Mouse (Mus musculus): ENCODE results near the gene Qtrt1.

Gene Qtrt1

GRCm38 (mm10) chr9:21419646-21420045 is 8.0 kb downstream of the Qtrt1 start:
- DNase-seq (ENCODE audit: low spot score in 2 of 2), result no peak

DNA sequence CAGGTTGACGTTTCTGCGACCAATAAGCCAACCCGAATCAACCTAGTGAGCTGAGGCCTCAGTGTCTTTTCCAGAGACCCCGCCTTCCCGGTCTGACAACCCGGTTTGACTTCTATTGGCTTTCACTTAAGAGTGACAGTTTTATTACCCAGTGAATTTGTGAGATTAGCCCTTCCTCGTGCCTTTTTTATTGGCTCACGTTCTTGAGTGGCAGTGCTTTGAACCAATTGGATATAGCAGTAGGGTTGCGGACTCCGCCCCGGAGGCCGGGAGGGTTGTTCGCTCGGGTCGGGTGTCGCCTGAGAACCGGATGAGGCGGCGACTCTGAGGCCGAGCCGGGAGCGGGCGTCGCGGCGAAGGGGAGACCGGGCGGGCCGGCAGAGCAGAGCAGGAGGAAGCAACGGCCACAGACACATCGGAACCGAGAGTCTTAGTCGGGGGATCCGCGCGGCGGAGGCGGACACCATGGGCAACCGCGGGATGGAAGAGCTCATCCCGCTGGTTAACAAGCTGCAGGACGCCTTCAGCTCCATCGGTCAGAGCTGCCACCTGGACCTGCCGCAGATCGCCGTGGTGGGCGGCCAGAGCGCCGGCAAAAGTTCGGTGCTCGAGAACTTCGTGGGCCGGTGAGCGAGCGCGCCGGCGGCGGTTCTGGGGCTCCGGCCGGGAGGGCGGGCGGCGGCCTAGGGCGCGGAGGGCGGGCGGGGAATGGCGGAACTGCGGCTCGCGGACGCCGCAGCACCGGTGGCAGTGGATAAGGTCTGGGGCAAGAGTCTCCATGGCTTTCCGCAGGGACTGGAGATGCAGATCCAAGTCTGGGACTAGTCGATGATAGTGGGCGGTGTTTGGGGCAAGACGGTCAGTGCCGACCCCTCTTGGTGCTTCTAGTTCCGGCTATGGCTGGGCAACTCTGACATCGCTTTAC is 13.3 kb downstream of the Qtrt1 start, which contains the start of gene Dnm2:
Gene Dnm2, plus strand, starts transcription at position 278 of the 925 bp plus-strand sequence.
- DNase-seq (ENCODE audit: low spot score in 2 of 2), result peak; percentile 99

DNA sequence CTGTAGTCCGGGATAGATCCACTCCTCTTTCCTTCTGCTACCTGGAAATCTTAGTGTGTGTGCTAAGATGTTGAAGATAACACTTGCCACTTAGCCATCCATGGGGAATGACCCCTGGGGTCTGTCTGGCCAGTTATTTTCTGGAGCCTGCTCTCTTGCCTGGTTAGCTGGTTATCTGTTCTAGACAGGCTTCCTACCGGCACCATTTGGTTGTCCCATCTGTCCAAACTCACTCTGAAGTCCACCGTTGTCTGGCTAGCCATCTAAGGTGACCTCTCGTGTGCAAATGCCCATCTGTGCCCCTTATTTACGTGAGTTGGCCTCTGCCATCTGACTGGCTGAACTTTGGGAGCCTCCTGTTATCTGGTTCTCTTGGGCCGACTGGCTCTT is 13.9 kb downstream of the Qtrt1 start:
- no peak for DNase-seq (ENCODE audit: low spot score in 2 of 2)

- DNase-seq (ENCODE audit: low spot score in 2 of 2), result no peak
Measured at GRCm38 (mm10) chr9:21426013-21426412, 14.4 kb downstream of the Qtrt1 start.

DNA sequence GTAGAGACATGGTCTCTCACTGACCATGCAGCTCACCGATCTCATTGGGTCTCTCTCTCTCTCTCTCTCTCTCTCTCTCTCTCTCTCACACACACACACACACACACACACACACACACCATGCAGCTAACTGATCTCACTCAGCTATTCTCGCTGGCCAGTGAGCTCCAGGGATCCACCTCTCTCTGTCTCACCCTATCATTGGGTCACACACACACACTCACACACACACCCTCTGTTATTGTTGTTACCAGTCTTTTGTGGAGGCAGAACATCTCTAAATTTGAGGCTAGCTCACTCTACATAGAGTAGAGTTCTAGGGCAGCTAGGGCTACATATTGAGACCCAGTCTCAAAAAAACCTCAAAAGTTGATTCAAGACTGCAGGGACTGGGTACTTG is 14.9 kb downstream of the Qtrt1 start:
- DNase-seq (ENCODE audit: low spot score in 2 of 2), result no peak

GRCm38 (mm10) chr9:21427773-21428172 is 16.1 kb downstream of the Qtrt1 start:
- no peak for DNase-seq (ENCODE audit: low spot score in 2 of 2)

DNA sequence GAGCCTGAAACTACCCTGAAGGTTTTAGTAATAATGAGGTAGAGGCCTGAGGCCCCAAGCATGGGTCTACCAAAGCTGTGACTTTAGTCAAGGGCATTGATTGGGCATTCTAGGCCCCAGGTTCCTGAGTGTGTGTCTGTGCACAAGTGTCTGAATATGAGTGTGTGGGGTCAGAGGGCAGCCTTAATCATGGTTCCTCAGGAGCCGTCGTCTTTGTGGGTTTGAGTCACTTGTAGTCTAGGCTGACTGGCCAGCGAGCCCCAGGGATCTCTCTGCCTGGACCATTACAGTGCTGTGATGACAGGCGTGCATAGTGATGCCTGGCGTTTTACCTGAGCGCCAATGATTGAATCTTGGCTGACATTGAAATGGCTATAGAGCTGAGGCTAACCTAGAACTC is 16.5 kb downstream of the Qtrt1 start:
- no peak for DNase-seq (ENCODE audit: low spot score in 2 of 2)

DNA sequence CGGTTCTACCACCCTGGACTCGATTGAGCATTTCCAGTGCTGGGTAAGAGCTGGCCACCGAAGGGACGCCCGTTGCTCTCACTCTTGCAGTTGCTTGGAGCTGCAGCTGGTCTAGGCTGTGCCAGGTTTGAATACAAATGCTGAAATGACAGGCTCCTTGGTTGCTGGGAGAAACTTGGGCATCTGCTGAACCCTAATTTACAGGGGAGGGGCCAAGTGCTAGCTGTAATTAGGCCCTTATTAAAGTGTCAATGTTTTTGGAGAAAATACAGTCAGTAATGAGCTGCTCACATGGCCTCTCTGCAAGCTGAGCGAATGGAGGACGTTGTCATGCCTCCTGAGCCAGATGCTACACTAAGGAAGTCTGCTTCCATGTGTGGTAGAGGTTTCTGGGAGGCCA is 19.1 kb downstream of the Qtrt1 start:
- DNase-seq (ENCODE audit: low spot score in 2 of 2), result peak in 1 of 2 experiments; percentile 55

DNA sequence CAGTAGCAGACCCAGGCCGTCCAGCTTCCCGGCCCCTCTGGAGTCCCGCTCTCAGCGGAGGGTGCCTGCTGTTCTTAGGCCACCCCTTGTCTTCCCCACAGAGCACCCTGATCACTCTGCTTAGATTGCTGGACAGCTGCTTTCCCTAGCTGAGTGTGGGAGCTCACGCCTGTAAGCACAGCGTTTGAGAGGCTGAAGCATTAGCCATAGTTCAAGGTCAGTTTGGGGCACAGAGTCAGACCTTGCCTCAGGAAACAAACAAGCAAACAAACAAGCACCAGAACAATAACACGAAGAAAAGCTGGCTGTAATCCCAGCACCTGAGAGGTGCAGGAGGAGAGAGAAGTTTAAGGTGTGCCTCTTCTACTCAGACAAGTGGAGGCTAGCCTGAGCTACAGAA is 20.4 kb downstream of the Qtrt1 start:
- no peak for DNase-seq (ENCODE audit: low spot score in 2 of 2)

GRCm38 (mm10) chr9:21433766-21434165 is 22.1 kb downstream of the Qtrt1 start:
- DNase-seq (ENCODE audit: low spot score in 2 of 2), result no peak

DNA sequence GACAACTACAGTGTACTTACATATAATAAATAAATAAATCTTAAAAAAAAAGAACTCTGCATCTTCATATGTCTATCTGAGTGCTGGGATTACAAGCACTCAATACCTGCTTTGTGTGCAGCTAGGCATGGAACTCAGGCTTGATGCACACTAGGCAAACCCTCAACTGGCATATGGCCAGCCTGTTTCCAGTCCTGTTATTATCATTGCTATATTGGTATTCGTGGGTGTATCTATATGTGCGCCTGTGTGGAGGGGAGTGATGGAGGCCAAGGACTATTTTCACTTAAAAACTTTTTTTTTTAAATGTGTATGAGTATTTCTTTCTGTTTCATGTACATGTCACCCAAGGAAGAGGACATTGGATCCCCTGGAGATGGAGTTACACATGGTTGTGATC is 22.8 kb downstream of the Qtrt1 start:
- DNase-seq (ENCODE audit: low spot score in 2 of 2), result no peak

DNA sequence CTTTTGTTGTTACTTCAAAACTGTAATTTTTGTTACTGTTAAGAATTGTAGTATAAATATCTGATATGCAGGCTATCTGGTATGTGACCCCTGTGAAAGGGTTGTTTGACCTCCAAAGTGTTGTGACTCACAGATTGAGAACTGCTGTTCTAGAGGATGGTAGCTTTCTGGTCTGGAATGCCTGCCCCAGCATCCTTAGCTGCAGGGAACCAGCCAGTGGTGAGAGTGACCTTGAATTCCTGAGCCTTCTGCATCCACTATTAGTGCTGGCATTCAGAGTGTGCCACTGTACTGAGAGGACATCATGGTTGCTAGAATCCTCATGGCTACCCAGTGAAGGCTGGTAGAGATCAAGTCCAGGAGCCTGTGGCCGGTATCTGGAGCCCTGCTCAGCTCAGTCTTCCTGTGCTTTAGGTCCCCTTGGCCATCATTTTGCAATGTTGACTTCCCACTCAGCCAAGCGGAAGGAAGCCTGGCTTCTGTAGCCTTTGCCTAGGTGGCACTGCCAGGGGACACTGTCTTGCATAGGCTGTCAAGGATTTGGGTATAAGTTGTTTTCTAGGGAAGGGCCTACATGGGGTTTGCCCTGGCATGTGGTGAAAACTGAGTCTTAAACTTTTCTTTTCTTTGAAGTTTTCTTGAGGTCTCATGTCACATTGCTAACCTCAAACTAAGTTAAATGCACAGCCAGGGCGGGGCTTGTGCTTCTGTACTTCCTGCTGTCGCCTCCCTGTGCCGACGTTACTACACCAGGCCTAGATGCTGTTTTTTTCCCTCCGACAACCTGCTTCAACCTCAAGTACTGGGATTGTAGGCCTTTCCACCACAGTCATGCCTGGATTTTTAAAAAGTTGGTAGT is 24.4 kb downstream of the Qtrt1 start:
- DNase-seq (ENCODE audit: low spot score in 2 of 2), result no peak

DNA sequence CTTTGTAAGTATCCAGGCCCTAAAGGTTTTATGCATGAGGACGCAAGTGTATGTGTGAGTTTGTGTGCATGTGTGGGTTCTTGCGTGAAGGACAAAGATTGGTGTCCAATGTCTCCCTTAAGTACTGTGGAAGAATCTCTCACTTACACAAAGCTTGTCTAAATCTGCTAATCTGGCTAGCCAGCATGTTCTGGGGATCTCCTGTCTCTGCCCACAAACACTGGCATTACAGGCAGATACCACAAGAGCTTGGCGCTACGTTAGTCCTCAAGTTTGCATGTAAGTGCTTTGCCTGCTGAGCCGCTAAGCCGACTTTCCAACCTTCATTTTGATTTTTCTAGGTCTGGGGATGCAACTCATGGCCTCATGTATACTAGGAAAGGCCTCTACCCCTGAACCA is 25.9 kb downstream of the Qtrt1 start:
- DNase-seq (ENCODE audit: low spot score in 2 of 2), result no peak

DNA sequence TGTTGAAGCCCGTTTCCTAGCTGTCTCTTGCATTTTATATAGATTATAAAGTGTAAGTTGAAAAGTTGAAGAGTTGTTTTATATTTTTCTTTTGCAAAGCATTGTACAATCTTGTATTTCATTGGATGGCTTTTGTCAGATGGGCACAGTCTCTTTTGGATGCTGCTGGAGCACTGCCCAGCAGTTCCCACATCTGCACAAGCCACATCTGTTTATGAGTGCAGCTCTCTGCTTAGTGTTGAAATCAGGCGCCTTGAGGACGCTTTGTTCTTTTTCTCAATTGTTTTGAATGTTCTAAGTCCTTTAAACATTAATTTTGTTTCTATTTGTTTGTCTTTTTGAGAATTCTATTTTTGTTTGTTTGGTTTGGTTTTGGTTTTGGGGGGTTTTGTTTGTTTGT is 26.6 kb downstream of the Qtrt1 start:
- DNase-seq (ENCODE audit: low spot score in 2 of 2), result no peak

GRCm38 (mm10) chr9:21439456-21439855 is 27.8 kb downstream of the Qtrt1 start:
- DNase-seq (ENCODE audit: low spot score in 2 of 2), result no peak

DNA sequence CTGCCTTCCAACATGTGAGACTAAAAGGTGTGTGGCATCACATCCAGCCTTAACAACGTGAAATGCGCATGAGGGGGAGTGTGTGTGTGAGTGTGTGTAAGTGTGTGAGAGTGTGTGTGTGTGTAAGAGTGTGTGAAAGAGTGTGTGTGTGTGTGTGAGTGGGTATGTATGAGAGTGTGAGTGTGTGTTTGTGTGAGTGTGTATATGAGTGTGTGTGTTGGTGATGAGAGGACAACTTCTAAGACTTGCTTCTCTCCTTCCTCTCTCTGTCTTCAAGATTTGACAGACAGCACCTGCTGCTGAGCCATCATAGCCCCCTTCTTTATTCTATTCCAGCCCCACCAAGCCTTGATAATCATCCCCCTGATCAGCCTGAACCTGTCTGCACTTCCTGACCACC is 28.3 kb downstream of the Qtrt1 start:
- no peak for DNase-seq (ENCODE audit: low spot score in 2 of 2)

DNA sequence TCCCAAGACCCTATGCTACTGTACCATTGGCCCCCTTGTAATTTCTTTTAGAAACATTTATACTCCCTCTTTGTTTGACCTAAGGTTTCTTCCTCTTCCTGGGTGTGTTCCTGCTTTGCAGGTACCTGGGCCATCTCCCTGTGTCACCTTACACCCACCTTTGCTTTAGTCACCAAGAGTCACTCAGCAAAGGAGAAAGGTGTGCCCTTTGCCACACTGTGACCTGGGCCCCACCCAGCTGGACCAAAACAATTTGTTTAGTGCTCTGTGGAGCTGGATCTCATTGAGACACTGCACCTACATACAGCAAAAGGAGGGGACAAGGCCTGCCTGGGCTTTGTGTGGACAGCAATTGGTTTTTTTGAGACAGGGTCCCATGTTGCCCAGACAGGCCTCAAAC is 28.8 kb downstream of the Qtrt1 start:
- no peak for DNase-seq (ENCODE audit: low spot score in 2 of 2)

GRCm38 (mm10) chr9:21443853-21444252 is 32.2 kb downstream of the Qtrt1 start:
- no peak for DNase-seq (ENCODE audit: low spot score in 2 of 2)

- no peak for DNase-seq (ENCODE audit: low spot score in 2 of 2)
Measured at GRCm38 (mm10) chr9:21444574-21444973, 32.9 kb downstream of the Qtrt1 start.

- no peak for DNase-seq (ENCODE audit: low spot score in 2 of 2)
Measured at GRCm38 (mm10) chr9:21445081-21445744, 33.6 kb downstream of the Qtrt1 start.

DNA sequence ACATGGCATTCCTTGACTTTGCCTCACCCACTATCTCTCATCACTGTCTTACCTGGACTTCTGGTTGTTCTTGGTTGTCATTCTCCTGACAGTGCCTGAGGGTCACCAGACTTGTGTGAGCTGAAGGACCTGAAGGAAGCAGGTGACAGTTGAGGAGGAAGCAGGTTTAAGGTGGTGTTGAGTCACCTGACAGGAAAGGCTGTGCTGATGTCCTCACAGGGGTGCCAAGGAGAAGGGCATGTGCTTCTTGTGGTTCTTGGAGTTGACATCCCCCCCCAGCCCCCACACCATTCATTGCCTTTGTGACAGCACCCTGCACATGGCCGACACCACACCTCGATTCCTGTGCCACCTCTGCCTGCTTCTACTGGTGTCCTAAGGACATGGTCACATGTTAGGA is 36.1 kb downstream of the Qtrt1 start:
- no peak for DNase-seq (ENCODE audit: low spot score in 2 of 2)

DNA sequence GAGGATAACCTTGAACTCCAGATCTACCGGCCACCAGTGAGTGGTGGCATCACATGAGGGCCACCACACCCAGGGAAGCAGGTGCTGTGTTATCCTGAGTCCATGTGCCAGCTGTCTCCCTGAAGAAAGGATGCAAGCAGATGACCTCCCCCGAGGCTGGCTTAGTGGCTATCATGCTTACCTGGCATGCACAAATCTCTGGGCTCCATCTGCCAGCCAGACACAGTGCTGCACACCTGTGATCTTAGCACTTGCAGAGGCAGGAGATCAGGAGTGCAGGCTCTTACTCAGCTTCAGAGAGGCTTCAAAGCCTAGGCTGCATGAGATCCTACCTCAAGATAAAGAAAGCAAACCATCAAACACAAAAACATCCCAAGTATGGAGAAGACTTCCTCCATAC is 38.1 kb downstream of the Qtrt1 start:
- no peak for DNase-seq (ENCODE audit: low spot score in 2 of 2)
